Mouse (Mus musculus) heart, embryonic 15.5 days (tissue): ENCODE data around the gene Pou6f1. TPM values are rescaled to one million over a fixed set of nuclear protein-coding genes. Genes with fewer than 3 reads are reported as not detected.
"Not testable (repeated sequence)": the region's sequence is repeated elsewhere in the genome, so short reads cannot be mapped to it uniquely, and the experiment has no call there.

ENCODE experiments used
- ATAC-seq: fragments of 200-750 bp; cut with Nextera tagmentation; replicated peaks from 2 replicates; pipeline ENCODE4 v1.8.0; 2017; ENCODE audit warnings: low read depth, moderate TSS enrichment; ENCODE audit not compliant: insufficient number of reproducible peaks, insufficient read depth, low FRiP score
- H3K27ac ChIP-seq: fragments of 300-500 bp; sonication (generic); 2 replicates; pipeline ENCODE4 v1.5.1; 2015; ENCODE audit warnings: mild to moderate bottlenecking, inconsistent platforms
- H3K27me3 ChIP-seq: fragments of 300-500 bp; sonication (generic); 2 replicates; pipeline ENCODE4 v1.6.1; 2015; ENCODE audit warnings: inconsistent platforms
- H3K36me3 ChIP-seq: fragments of 300-500 bp; sonication (generic); 2 replicates; pipeline ENCODE4 v1.6.1; 2015; ENCODE audit warnings: mild to moderate bottlenecking, inconsistent platforms
- H3K4me1 ChIP-seq: fragments of 300-500 bp; sonication (generic); replicated peaks from 2 replicates; pipeline ENCODE4 v1.6.1; 2015; ENCODE audit warnings: inconsistent platforms
- H3K4me2 ChIP-seq: fragments of 300-500 bp; sonication (generic); 2 replicates; pipeline ENCODE4 v1.6.1; 2015; ENCODE audit warnings: inconsistent platforms, mild to moderate bottlenecking, moderate library complexity
- H3K4me3 ChIP-seq: fragments of 300-500 bp; sonication (generic); 2 replicates; pipeline ENCODE4 v1.5.1; 2015; ENCODE audit warnings: mild to moderate bottlenecking, inconsistent platforms
- H3K9ac ChIP-seq: fragments of 300-500 bp; sonication (generic); 2 replicates; pipeline ENCODE4 v1.6.1; 2015; ENCODE audit warnings: mild to moderate bottlenecking, inconsistent platforms
- H3K9me3 ChIP-seq: fragments of 300-500 bp; sonication (generic); replicated peaks from 2 replicates; pipeline ENCODE4 v1.6.1; 2016; ENCODE audit warnings: inconsistent platforms
- WGBS: fragments of 180-500 bp; shearing (Covaris S2); methylation state at CpG from one replicate; pipeline ENCODE4 v1.1.7; 2015; ENCODE audit warnings: mixed read lengths; 5-methylcytosine and 5-hydroxymethylcytosine counted together
- polyA plus RNA-seq: library from polyadenylated mRNA; unstranded; fragments of >200 nt; fragmentation: Nextera tagmentation; extraction: Ambion mirVana; gene quantifications from 2 replicates; pipeline ENCODE4 v1.2.1, GENCODE M21; 2015

The Pou6f1 gene
- polyA plus RNA-seq, 1 experiment from 2014 or later, result 4.3 TPM

GRCm38 (mm10) chr15:100632323-100632722, 32.5 kb upstream of the Pou6f1 start:
- H3K36me3 ChIP-seq, result no peaks in the 10 kb centered on the region
- H3K9ac ChIP-seq, result no peak overlapping the region
- H3K4me3 ChIP-seq, result no peak overlapping the region
- H3K9me3 ChIP-seq, result no peaks in the 10 kb centered on the region
- WGBS, result 69% methylated on average over 5 of the region's 5 CpGs
- no peak overlapping the region for H3K4me2 ChIP-seq
- ATAC-seq, result no peak
- H3K27ac ChIP-seq, result no peak overlapping the region
- peaks cover 28% of the 10 kb centered on the region for H3K4me1 ChIP-seq
- H3K27me3 ChIP-seq, result peaks cover 32% of the 10 kb centered on the region

GRCm38 (mm10) chr15:100631454-100632170, 31.8 kb upstream of the Pou6f1 start:
- Histone ChIP-seq H3K36me3 (no peaks in the 10 kb centered on the region), H3K4me3 (no peak overlapping the region), H3K27me3 (peaks cover 26% of the 10 kb centered on the region), H3K4me2 (no peak overlapping the region), H3K9ac (no peak overlapping the region), H3K27ac (no peak overlapping the region), H3K9me3 (no peaks in the 10 kb centered on the region), H3K4me1 (peaks cover 21% of the 10 kb centered on the region)
- 72% methylated on average over 12 of the region's 12 CpGs for WGBS
- no peak for ATAC-seq

- no peak for ATAC-seq
- H3K4me2 ChIP-seq, result no peak overlapping the region
- WGBS, result 71% methylated on average over 3 of the region's 3 CpGs
Observed at GRCm38 (mm10) chr15:100630126-100630525, 30.3 kb upstream of the Pou6f1 start.

DNA sequence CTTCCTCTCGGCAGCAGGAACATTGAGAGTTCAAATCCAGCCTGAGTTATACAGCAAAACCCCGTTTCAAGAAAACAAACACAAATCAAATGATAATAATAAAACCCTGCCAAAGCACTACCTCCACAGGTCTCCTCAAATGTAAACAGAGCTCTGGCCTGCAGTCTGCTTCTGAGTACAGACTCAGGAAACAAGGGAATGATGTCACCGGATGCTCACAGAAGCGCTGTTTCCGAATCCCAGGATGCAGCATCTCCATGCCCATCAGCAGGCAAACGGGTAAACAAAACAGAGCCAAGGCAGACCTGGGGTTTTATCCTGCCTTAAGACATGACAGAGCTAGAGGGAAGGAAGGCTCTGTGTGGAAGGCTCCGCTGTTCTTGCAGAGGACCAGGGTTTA, 29.0 kb upstream of the Pou6f1 start:
- no peak overlapping the region for H3K9ac ChIP-seq
- ATAC-seq, result no peak
- peak overlapping the region; percentile 33; the same call in 1 of the 2 replicates for H3K27ac ChIP-seq
- H3K4me1 ChIP-seq, result peaks cover 13% of the 10 kb centered on the region; the same call in 1 of the 2 replicates
- no peak overlapping the region for H3K4me2 ChIP-seq
- 0 out of 2 replicates have a peak, but pooled peaks cover 4% of the 10 kb centered on the region for H3K27me3 ChIP-seq
- H3K9me3 ChIP-seq, result no peaks in the 10 kb centered on the region
- 53% methylated on average over 7 of the region's 7 CpGs for WGBS
- no peak overlapping the region for H3K4me3 ChIP-seq
- no peaks in the 10 kb centered on the region for H3K36me3 ChIP-seq

More at GRCm38 (mm10) chr15:100630126-100630525, 30.3 kb upstream of the Pou6f1 start:
- Histone ChIP-seq H3K4me1 (peaks cover 13% of the 10 kb centered on the region; the same call in 1 of the 2 replicates), H3K36me3 (no peaks in the 10 kb centered on the region), H3K9ac (no peak overlapping the region), H3K27me3 (peaks cover 12% of the 10 kb centered on the region; the same call in 1 of the 2 replicates), H3K4me3 (no peak overlapping the region), H3K9me3 (no peaks in the 10 kb centered on the region), H3K27ac (no peak overlapping the region)

GRCm38 (mm10) chr15:100627774-100628370, 28.1 kb upstream of the Pou6f1 start:
- H3K36me3 ChIP-seq, result no peaks in the 10 kb centered on the region
- peak overlapping the region; percentile 11; the same call in 1 of the 2 replicates for H3K4me2 ChIP-seq
- WGBS, result 15% methylated on average over 11 of the region's 11 CpGs
- H3K9me3 ChIP-seq, result no peaks in the 10 kb centered on the region
- no peak for ATAC-seq
- peaks cover 13% of the 10 kb centered on the region; the same call in 1 of the 2 replicates for H3K4me1 ChIP-seq
- peak overlapping the region; percentile 25; the same call in 1 of the 2 replicates for H3K27ac ChIP-seq
- no peak overlapping the region for H3K9ac ChIP-seq
- no peak overlapping the region for H3K4me3 ChIP-seq
- H3K27me3 ChIP-seq, result no peaks in the 10 kb centered on the region

DNA sequence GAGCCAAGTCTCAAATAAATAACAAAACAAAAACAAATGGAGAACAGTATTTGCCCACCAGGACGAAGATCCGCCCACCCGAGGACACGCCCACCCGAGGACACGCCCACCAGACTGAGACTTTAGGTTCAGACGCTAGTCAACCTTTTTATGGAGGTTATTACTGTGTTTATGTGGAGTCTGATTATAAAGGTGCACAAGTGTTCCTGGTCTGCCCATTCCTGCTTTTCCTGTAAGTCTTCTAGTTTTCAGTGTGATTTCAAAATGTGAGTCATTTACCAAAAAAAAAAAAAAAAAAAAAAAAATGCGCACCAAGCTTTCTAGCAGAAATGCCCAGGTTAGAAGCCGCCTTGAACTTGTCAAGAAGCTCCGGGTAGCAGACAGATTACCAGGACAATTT, 27.5 kb upstream of the Pou6f1 start:
- Histone ChIP-seq H3K36me3 (no peaks in the 10 kb centered on the region), H3K9ac (no peak overlapping the region), H3K4me2 (no peak overlapping the region), H3K9me3 (no peaks in the 10 kb centered on the region), H3K4me3 (no peak overlapping the region), H3K4me1 (peaks cover 10% of the 10 kb centered on the region), H3K27me3 (no peaks in the 10 kb centered on the region), H3K27ac (0 out of 2 replicates have a peak overlapping the region, but pooled peaks have one; percentile 25)
- 21% methylated on average over 10 of the region's 10 CpGs for WGBS
- ATAC-seq, result no peak

DNA sequence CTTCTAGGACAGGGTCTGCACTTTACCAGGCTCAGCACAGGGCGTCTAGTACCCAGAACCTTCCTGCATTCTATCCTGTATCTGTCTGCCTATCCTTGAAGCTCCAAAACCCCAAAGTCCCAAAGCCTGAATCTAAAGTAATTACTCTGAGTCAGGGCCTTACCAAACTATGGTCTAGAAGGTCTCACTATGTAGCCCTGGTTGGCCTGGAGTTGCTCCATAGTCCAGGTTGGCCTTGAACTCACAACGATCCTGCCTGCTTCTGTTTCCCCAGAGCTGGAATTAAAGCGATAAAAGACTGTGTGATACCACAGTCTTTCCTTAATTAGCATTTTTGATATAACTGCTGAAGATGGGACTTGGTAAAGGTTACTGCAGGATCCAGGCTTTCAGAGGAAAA, 24.7 kb upstream of the Pou6f1 start:
- no peaks in the 10 kb centered on the region for H3K9me3 ChIP-seq
- H3K9ac ChIP-seq, result no peak overlapping the region
- ATAC-seq, result no peak
- no peaks in the 10 kb centered on the region for H3K27me3 ChIP-seq
- H3K4me1 ChIP-seq, result peaks cover 17% of the 10 kb centered on the region
- H3K4me2 ChIP-seq, result no peak overlapping the region
- H3K36me3 ChIP-seq, result peaks cover 15% of the 10 kb centered on the region
- H3K4me3 ChIP-seq, result no peak overlapping the region
- WGBS, result 84% methylated on average over 3 of the region's 3 CpGs
- H3K27ac ChIP-seq, result no peak overlapping the region

- no peak overlapping the region for H3K9ac ChIP-seq
- no peaks in the 10 kb centered on the region for H3K9me3 ChIP-seq
- H3K4me2 ChIP-seq, result no peak overlapping the region
- peaks cover 22% of the 10 kb centered on the region for H3K36me3 ChIP-seq
- H3K4me1 ChIP-seq, result peaks cover 17% of the 10 kb centered on the region
- no peak overlapping the region for H3K27ac ChIP-seq
- WGBS, result 86% methylated on average over 9 of the region's 9 CpGs
- H3K4me3 ChIP-seq, result no peak overlapping the region
- no peak for ATAC-seq
- no peaks in the 10 kb centered on the region for H3K27me3 ChIP-seq
Observed at GRCm38 (mm10) chr15:100623754-100624153, 24.0 kb upstream of the Pou6f1 start.

DNA sequence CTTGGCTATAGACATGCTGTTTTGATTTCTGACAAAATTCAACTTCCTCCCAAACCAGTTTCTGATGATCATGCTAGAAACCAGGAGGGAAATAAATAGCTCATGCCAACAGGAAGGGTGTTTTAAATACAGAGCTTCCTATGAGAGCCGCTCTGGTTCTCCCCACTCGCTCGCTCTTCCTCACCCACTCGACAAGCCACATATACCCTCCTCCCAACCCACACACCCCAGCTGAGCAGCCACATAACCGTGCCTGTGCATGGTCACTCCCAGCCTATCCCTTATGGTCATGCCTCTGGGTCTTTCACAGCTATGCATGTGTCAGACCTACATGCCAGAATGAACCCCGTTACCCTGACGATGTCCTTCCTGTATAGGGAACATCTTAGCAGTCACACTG, 22.4 kb upstream of the Pou6f1 start:
- H3K9me3 ChIP-seq, result no peaks in the 10 kb centered on the region
- H3K9ac ChIP-seq, result no peak overlapping the region
- peaks cover 8% of the 10 kb centered on the region for H3K4me1 ChIP-seq
- 74% methylated on average over 7 of the region's 7 CpGs for WGBS
- H3K4me2 ChIP-seq, result no peak overlapping the region
- no peak overlapping the region for H3K4me3 ChIP-seq
- ATAC-seq, result no peak
- peaks cover 35% of the 10 kb centered on the region for H3K36me3 ChIP-seq
- H3K27me3 ChIP-seq, result no peaks in the 10 kb centered on the region
- peak overlapping the region; percentile 50 for H3K27ac ChIP-seq

DNA sequence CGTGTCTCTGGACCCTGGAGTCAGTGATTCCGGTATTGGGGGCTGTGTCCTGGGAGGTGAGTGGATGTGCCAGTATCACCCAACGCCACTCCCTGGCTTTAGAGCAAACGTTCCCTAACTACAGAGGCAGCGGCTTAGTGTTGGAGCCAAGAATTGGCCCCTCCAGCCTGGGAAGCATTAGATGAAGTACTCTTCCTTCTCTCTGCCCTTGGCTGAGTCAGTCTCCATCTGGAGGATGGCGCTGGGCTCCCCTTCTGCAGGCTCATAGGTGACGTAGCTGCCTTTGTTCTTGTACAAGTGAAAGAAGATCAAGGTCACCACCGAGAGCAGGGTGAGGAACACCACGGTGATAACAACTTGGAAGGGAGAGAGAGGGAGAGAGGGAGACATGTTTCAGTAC, 21.9 kb upstream of the Pou6f1 start:
- H3K9me3 ChIP-seq, H3K4me2 ChIP-seq, H3K9ac ChIP-seq, H3K27me3 ChIP-seq, H3K4me3 ChIP-seq: not testable (repeated sequence)
- 52% methylated on average over 9 of the region's 9 CpGs for WGBS
- 0 out of 2 replicates have a peak, but pooled peaks have one; percentile 7 for ATAC-seq
- Histone ChIP-seq H3K4me1 (peaks cover 13% of the 10 kb centered on the region), H3K27ac (peak overlapping the region; percentile 50), H3K36me3 (peaks cover 35% of the 10 kb centered on the region)

GRCm38 (mm10) chr15:100619200-100619599, 19.4 kb upstream of the Pou6f1 start:
- Histone ChIP-seq H3K4me2 (no peak overlapping the region), H3K9ac (no peak overlapping the region), H3K27ac (no peak overlapping the region), H3K9me3 (no peaks in the 10 kb centered on the region), H3K27me3 (no peaks in the 10 kb centered on the region), H3K36me3 (peaks cover 35% of the 10 kb centered on the region), H3K4me1 (peaks cover 22% of the 10 kb centered on the region), H3K4me3 (no peak overlapping the region)
- 80% methylated on average over 7 of the region's 7 CpGs for WGBS
- ATAC-seq, result no peak
